Mouse (Mus musculus): ENCODE measurements around the gene Gm19345.

- no peak for TF ChIP-seq CTCF (conservative IDR thresholded peaks at IDR 0.05; ENCODE audit: low read length)
- TF ChIP-seq POU5F1 (IDR thresholded peaks at IDR 0.05; ENCODE audit: borderline replicate concordance, low read length) = no peak
Measured at GRCm38 (mm10) chr7:19816224-19816771, 35.5 kb upstream of the Gm19345 start.
